ENCODE assay signal across 19 mouse cellular contexts in genomic region chr2:145958097-145958496, GRCm38 (mm10). TPM values are rescaled to one million over a fixed set of nuclear protein-coding genes. Genes with fewer than 3 reads are reported as not detected.
DNase-seq lines count a peak whose midpoint lies in the region; ATAC-seq lines count a peak whose summit lies in the region.
"Had no signal": no experiment of that assay in that cellular context is flagged by ENCODE, and none has a peak within 500 bp of the region (broad histone marks: within the 10 kb centered on the region; RNA-seq: fewer than 3 reads in every experiment).

No protein-coding gene starts in this region.

- ATAC-seq in forebrain, embryonic 12.5 days (ENCODE audit: low FRiP score), result no peak
- no peak for ATAC-seq in forebrain, embryonic 14.5 days
- ATAC-seq in hindbrain, embryonic 11.5 days (ENCODE audit: low FRiP score), result peak; percentile 24; the same call in 1 of the 2 replicates
- ATAC-seq in hindbrain, embryonic 12.5 days (ENCODE audit: low FRiP score), result no peak
- peak; percentile 62 for ATAC-seq in neural tube, embryonic 11.5 days (ENCODE audit: insufficient read depth, low FRiP score, low TSS enrichment)
- ATAC-seq in neural tube, embryonic 15.5 days (ENCODE audit: low FRiP score), result no peak
- ATAC-seq: intestine, postnatal 0 days had no signal

- H3K9ac ChIP-seq in forebrain, embryonic 12.5 days, result no peak overlapping the region
- H3K9ac ChIP-seq in forebrain, embryonic 14.5 days (ENCODE audit: low read length), result no peak overlapping the region
- no peak overlapping the region for H3K9ac ChIP-seq in hindbrain, embryonic 11.5 days (ENCODE audit: low read depth, low read length)
- H3K9ac ChIP-seq in hindbrain, embryonic 12.5 days, result no peak overlapping the region
- H3K9ac ChIP-seq in neural tube, embryonic 11.5 days (ENCODE audit: low read length), result no peak overlapping the region
- H3K9ac ChIP-seq in neural tube, embryonic 15.5 days (replicated peaks), result no peak overlapping the region
- H3K9ac ChIP-seq: embryonic facial prominence, embryonic 15.5 days; heart, embryonic 13.5 days had no signal

- DNase-seq in forebrain, embryonic 14.5 days (ENCODE audit: low spot score), result no peak
- no peak for DNase-seq in hindbrain, embryonic 11.5 days (ENCODE audit: low spot score)
- peak; percentile 47 for DNase-seq in neural tube, embryonic 11.5 days (ENCODE audit: low spot score)
- DNase-seq: adrenal gland, adult 2 months; adrenal gland, postnatal 25 days; cerebellum, adult 9-11 months; cerebellum, postnatal 36 days; gastrocnemius, adult 2 months; gastrocnemius, postnatal 25 days; heart, postnatal 36 days; kidney, adult 8-10 months had no signal

- no peaks in the 10 kb centered on the region for H3K36me3 ChIP-seq in forebrain, embryonic 12.5 days (replicated peaks)
- no peaks in the 10 kb centered on the region for H3K36me3 ChIP-seq in forebrain, embryonic 14.5 days (ENCODE audit: control insufficient read depth, insufficient read depth, low read length)
- H3K36me3 ChIP-seq in hindbrain, embryonic 11.5 days (ENCODE audit: control insufficient read depth, insufficient read depth, low read length), result no peaks in the 10 kb centered on the region
- H3K36me3 ChIP-seq in hindbrain, embryonic 12.5 days, result no peaks in the 10 kb centered on the region
- no peaks in the 10 kb centered on the region for H3K36me3 ChIP-seq in neural tube, embryonic 11.5 days (ENCODE audit: control insufficient read depth, insufficient read depth, low read length)
- no peaks in the 10 kb centered on the region for H3K36me3 ChIP-seq in neural tube, embryonic 15.5 days
- H3K36me3 ChIP-seq: embryonic facial prominence, embryonic 15.5 days; heart, embryonic 13.5 days had no signal

- WGBS in forebrain, embryonic 12.5 days, result 78% methylated on average over 6 of the region's 6 CpGs
- 78% methylated on average over 6 of the region's 6 CpGs for WGBS in forebrain, embryonic 14.5 days
- WGBS in hindbrain, embryonic 11.5 days, result 62% methylated on average over 6 of the region's 6 CpGs
- WGBS in hindbrain, embryonic 12.5 days, result 59% methylated on average over 6 of the region's 6 CpGs
- WGBS in neural tube, embryonic 11.5 days, result 56% methylated on average over 6 of the region's 6 CpGs
- 38% methylated on average over 6 of the region's 6 CpGs for WGBS in neural tube, embryonic 15.5 days

- no peak overlapping the region for H3K4me2 ChIP-seq in forebrain, embryonic 12.5 days
- H3K4me2 ChIP-seq in forebrain, embryonic 14.5 days (ENCODE audit: low read length), result no peak overlapping the region
- H3K4me2 ChIP-seq in hindbrain, embryonic 11.5 days (replicated peaks; ENCODE audit: low read depth, low read length), result no peak overlapping the region
- no peak overlapping the region for H3K4me2 ChIP-seq in hindbrain, embryonic 12.5 days (replicated peaks)
- H3K4me2 ChIP-seq in neural tube, embryonic 11.5 days (ENCODE audit: low read depth), result no peak overlapping the region
- no peak overlapping the region for H3K4me2 ChIP-seq in neural tube, embryonic 15.5 days
- H3K4me2 ChIP-seq: embryonic facial prominence, embryonic 15.5 days; heart, embryonic 13.5 days had no signal

- H3K4me1 ChIP-seq in forebrain, embryonic 12.5 days, result peaks cover 13% of the 10 kb centered on the region
- H3K4me1 ChIP-seq in forebrain, embryonic 14.5 days (ENCODE audit: control insufficient read depth, insufficient read depth, low read length), result peaks cover 7% of the 10 kb centered on the region
- no peaks in the 10 kb centered on the region for H3K4me1 ChIP-seq in hindbrain, embryonic 11.5 days (replicated peaks; ENCODE audit: control insufficient read depth, insufficient read depth, low read length)
- 0 out of 2 replicates have a peak, but pooled peaks cover 4% of the 10 kb centered on the region for H3K4me1 ChIP-seq in hindbrain, embryonic 12.5 days
- H3K4me1 ChIP-seq in neural tube, embryonic 11.5 days (ENCODE audit: control insufficient read depth, insufficient read depth, low read length), result no peaks in the 10 kb centered on the region
- no peaks in the 10 kb centered on the region for H3K4me1 ChIP-seq in neural tube, embryonic 15.5 days
- H3K4me1 ChIP-seq: embryonic facial prominence, embryonic 15.5 days had no signal

- no peaks in the 10 kb centered on the region for H3K9me3 ChIP-seq in forebrain, embryonic 12.5 days
- H3K9me3 ChIP-seq in forebrain, embryonic 14.5 days (replicated peaks; ENCODE audit: control insufficient read depth, low read length), result no peaks in the 10 kb centered on the region
- H3K9me3 ChIP-seq in hindbrain, embryonic 11.5 days (ENCODE audit: control insufficient read depth, low read length), result no peaks in the 10 kb centered on the region
- H3K9me3 ChIP-seq in hindbrain, embryonic 12.5 days (replicated peaks), result no peaks in the 10 kb centered on the region
- no peaks in the 10 kb centered on the region for H3K9me3 ChIP-seq in neural tube, embryonic 11.5 days (ENCODE audit: control insufficient read depth, low read length)
- no peaks in the 10 kb centered on the region for H3K9me3 ChIP-seq in neural tube, embryonic 15.5 days (replicated peaks)
- H3K9me3 ChIP-seq: embryonic facial prominence, embryonic 15.5 days; heart, embryonic 13.5 days had no signal

- H3K27ac ChIP-seq in forebrain, embryonic 12.5 days, result peak overlapping the region; percentile 42; the same call in 1 of the 2 replicates
- H3K27ac ChIP-seq in forebrain, embryonic 14.5 days (ENCODE audit: low read depth, low read length), result no peak overlapping the region
- H3K27ac ChIP-seq in hindbrain, embryonic 11.5 days (ENCODE audit: low read depth, low read length), result no peak overlapping the region
- no peak overlapping the region for H3K27ac ChIP-seq in hindbrain, embryonic 12.5 days
- H3K27ac ChIP-seq in neural tube, embryonic 11.5 days (ENCODE audit: low read depth, low read length), result no peak overlapping the region
- no peak overlapping the region for H3K27ac ChIP-seq in neural tube, embryonic 15.5 days (replicated peaks)
- H3K27ac ChIP-seq: embryonic facial prominence, embryonic 15.5 days; gastrocnemius, adult 2 months; heart, embryonic 13.5 days had no signal

- H3K4me3 ChIP-seq in forebrain, embryonic 12.5 days (replicated peaks), result no peak overlapping the region
- no peak overlapping the region for H3K4me3 ChIP-seq in forebrain, embryonic 14.5 days (ENCODE audit: low read depth, low read length)
- no peak overlapping the region for H3K4me3 ChIP-seq in hindbrain, embryonic 11.5 days (ENCODE audit: low read depth, low read length)
- no peak overlapping the region for H3K4me3 ChIP-seq in hindbrain, embryonic 12.5 days
- H3K4me3 ChIP-seq in neural tube, embryonic 11.5 days (ENCODE audit: low read depth, low read length), result no peak overlapping the region
- H3K4me3 ChIP-seq in neural tube, embryonic 15.5 days (replicated peaks), result no peak overlapping the region
- H3K4me3 ChIP-seq: embryonic facial prominence, embryonic 15.5 days; erythroblast, embryonic 14.5 days; gastrocnemius, adult 2 months; heart, embryonic 13.5 days had no signal

- peaks cover 16% of the 10 kb centered on the region for H3K27me3 ChIP-seq in forebrain, embryonic 12.5 days
- no peaks in the 10 kb centered on the region for H3K27me3 ChIP-seq in forebrain, embryonic 14.5 days (replicated peaks; ENCODE audit: control insufficient read depth, insufficient read depth, low read length)
- no peaks in the 10 kb centered on the region; the same call in 1 of the 2 replicates for H3K27me3 ChIP-seq in hindbrain, embryonic 11.5 days (ENCODE audit: control insufficient read depth, insufficient read depth, low read length)
- H3K27me3 ChIP-seq in hindbrain, embryonic 12.5 days, result peaks cover 3% of the 10 kb centered on the region; the same call in 1 of the 2 replicates
- H3K27me3 ChIP-seq in neural tube, embryonic 11.5 days (ENCODE audit: control insufficient read depth, insufficient read depth, low read length), result no peaks in the 10 kb centered on the region
- no peaks in the 10 kb centered on the region for H3K27me3 ChIP-seq in neural tube, embryonic 15.5 days (replicated peaks)
- H3K27me3 ChIP-seq: embryonic facial prominence, embryonic 15.5 days had no signal

RNA-seq across cellular contexts. Expression of gene Crnkl1, which starts 23.3 kb away (rescaled TPM):
- 37.9 and 41.7 TPM in 2 replicates for polyA plus RNA-seq in forebrain, embryonic 12.5 days (2016; fragmentation: Nextera tagmentation; extraction: Ambion mirVana)
- 34.4 and 36.0 TPM in 2 replicates for polyA plus RNA-seq in forebrain, embryonic 14.5 days (2014; fragmentation: Nextera tagmentation; extraction: Ambion mirVana)
- polyA plus RNA-seq in hindbrain, embryonic 11.5 days (2014; fragmentation: Nextera tagmentation; extraction: Ambion mirVana), result 42.3 and 43.9 TPM in 2 replicates
- polyA plus RNA-seq in hindbrain, embryonic 12.5 days (2016; fragmentation: Nextera tagmentation; extraction: Ambion mirVana), result 39.0 and 41.5 TPM in 2 replicates
- polyA plus RNA-seq in neural tube, embryonic 11.5 days (2014; fragmentation: Nextera tagmentation; extraction: Ambion mirVana), result 44.1 and 46.5 TPM in 2 replicates
- polyA plus RNA-seq in neural tube, embryonic 15.5 days (2015; fragmentation: Nextera tagmentation; extraction: Ambion mirVana), result 18.8 and 22.7 TPM in 2 replicates

RNA-seq across cellular contexts. Expression of gene Cfap61, which starts 23.5 kb away (rescaled TPM):
- 1.1 and 1.2 TPM in 2 replicates for polyA plus RNA-seq in forebrain, embryonic 12.5 days (2016; fragmentation: Nextera tagmentation; extraction: Ambion mirVana)
- polyA plus RNA-seq in forebrain, embryonic 14.5 days (2014; fragmentation: Nextera tagmentation; extraction: Ambion mirVana), result 2.4 and 2.5 TPM in 2 replicates
- 1.7 and 2.4 TPM in 2 replicates for polyA plus RNA-seq in hindbrain, embryonic 11.5 days (2014; fragmentation: Nextera tagmentation; extraction: Ambion mirVana)
- polyA plus RNA-seq in hindbrain, embryonic 12.5 days (2016; fragmentation: Nextera tagmentation; extraction: Ambion mirVana), result 3.0 and 3.6 TPM in 2 replicates
- polyA plus RNA-seq in neural tube, embryonic 11.5 days (2014; fragmentation: Nextera tagmentation; extraction: Ambion mirVana), result 0.91 and 3.1 TPM in 2 replicates
- 2.7 and 3.4 TPM in 2 replicates for polyA plus RNA-seq in neural tube, embryonic 15.5 days (2015; fragmentation: Nextera tagmentation; extraction: Ambion mirVana)
- polyA plus RNA-seq: erythroblast, embryonic 14.5 days; inflammation-experienced regulatory T-cells, adult 6 months had no signal

RNA-seq across cellular contexts. Expression of gene Naa20, which starts 56.2 kb away (rescaled TPM):
- 124 and 132 TPM in 2 replicates for polyA plus RNA-seq in forebrain, embryonic 12.5 days (2016; fragmentation: Nextera tagmentation; extraction: Ambion mirVana)
- 147 and 161 TPM in 2 replicates for polyA plus RNA-seq in forebrain, embryonic 14.5 days (2014; fragmentation: Nextera tagmentation; extraction: Ambion mirVana)
- polyA plus RNA-seq in hindbrain, embryonic 11.5 days (2014; fragmentation: Nextera tagmentation; extraction: Ambion mirVana), result 139 and 146 TPM in 2 replicates
- 115 and 125 TPM in 2 replicates for polyA plus RNA-seq in hindbrain, embryonic 12.5 days (2016; fragmentation: Nextera tagmentation; extraction: Ambion mirVana)
- polyA plus RNA-seq in neural tube, embryonic 11.5 days (2014; fragmentation: Nextera tagmentation; extraction: Ambion mirVana), result 156 and 164 TPM in 2 replicates
- polyA plus RNA-seq in neural tube, embryonic 15.5 days (2015; fragmentation: Nextera tagmentation; extraction: Ambion mirVana), result 130 and 140 TPM in 2 replicates

Comparison
In these comparisons a context has a peak if more than half of its experiments do, and no peak if none do; other contexts are left out.
1. ATAC-seq: peak in hindbrain, embryonic 11.5 days (single experiment) and neural tube, embryonic 11.5 days (single experiment); none in forebrain, embryonic 12.5 days (single experiment), forebrain, embryonic 14.5 days (single experiment), hindbrain, embryonic 12.5 days (single experiment) and neural tube, embryonic 15.5 days (single experiment).